Mouse (Mus musculus) gastrocnemius, adult 8-10 months (tissue): ENCODE results near the gene Lyzl6. TPM values are rescaled to one million over a fixed set of nuclear protein-coding genes. Genes with fewer than 3 reads are reported as not detected.

Experiments
- DNase-seq, 2 experiments: peaks; one replicate each; pipeline ENCODE4 v3.0.0; 2022; ENCODE audit warnings: low spot score in 2 of 2
- total RNA-seq, 4 experiments: library from RNA; stranded (reverse); gene quantifications; 2 replicates each; pipeline ENCODE4 v1.2.4; 2022

The Lyzl6 gene
- total RNA-seq, 4 experiments from 2014 or later, result not detected

GRCm38 (mm10) chr11:103645731-103646130 is 7.0 kb upstream of the Lyzl6 start:
- DNase-seq, result peak in 1 of 2 experiments; percentile 12

- DNase-seq, result no peak
Observed at GRCm38 (mm10) chr11:103643211-103643610, 4.5 kb upstream of the Lyzl6 start.

- DNase-seq, result no peak
Observed at GRCm38 (mm10) chr11:103639407-103639946, 787 bp upstream of the Lyzl6 start.

GRCm38 (mm10) chr11:103636261-103636660 is 2.4 kb downstream of the Lyzl6 start:
- no peak for DNase-seq

GRCm38 (mm10) chr11:103635481-103635880 is 3.2 kb downstream of the Lyzl6 start:
- DNase-seq, result no peak

- DNase-seq, result no peak
Observed at GRCm38 (mm10) chr11:103634806-103635205, 3.9 kb downstream of the Lyzl6 start.

GRCm38 (mm10) chr11:103627453-103627852 is 11.2 kb downstream of the Lyzl6 start:
- no peak for DNase-seq

GRCm38 (mm10) chr11:103621040-103621439 is 17.6 kb downstream of the Lyzl6 start, which contains the start of gene Gm884:
Gm884 (minus strand) TSS chr11:103621140.
- DNase-seq, result no peak

- no peak for DNase-seq
Observed at GRCm38 (mm10) chr11:103610772-103611171, 27.9 kb downstream of the Lyzl6 start.

- no peak for DNase-seq
Observed at GRCm38 (mm10) chr11:103606611-103607010, 32.1 kb downstream of the Lyzl6 start.

Other genes starting within 250 kb of the Lyzl6 start
- 10 to 100 TPM; 14.1 to 16.4 (median 15.1) TPM for gene Plekhm1, start 226.2 kb downstream of the Lyzl6 start, total RNA-seq
- gene Lrrc37a, start 134.3 kb downstream of the Lyzl6 start, total RNA-seq, result not detected
- not detected for gene Gm884, start 17.8 kb downstream of the Lyzl6 start, total RNA-seq
- under 1 TPM in 1 of 4 experiments, not detected in 3; 0.58 TPM for gene Rprml, start 10.7 kb upstream of the Lyzl6 start, total RNA-seq
- 10 to 100 TPM; 36.4 to 47.4 (median 42.7) TPM for gene Gosr2, start 59.0 kb upstream of the Lyzl6 start, total RNA-seq
- under 1 TPM in 1 of 4 experiments, not detected in 3; 0.19 TPM for gene Wnt9b, start 110.9 kb upstream of the Lyzl6 start, total RNA-seq
- under 1 TPM in 2 of 4 experiments, not detected in 2; 0.07 to 0.09 TPM for gene Wnt3, start 135.3 kb upstream of the Lyzl6 start, total RNA-seq